Mouse (Mus musculus) heart, adult 2 months (tissue): ENCODE measurements around the gene Vmn1r56. TPM values are rescaled to one million over a fixed set of nuclear protein-coding genes. Genes with fewer than 3 reads are reported as not detected.
"Not testable (repeated sequence)": the region's sequence is repeated elsewhere in the genome, so short reads cannot be mapped to it uniquely, and the experiment has no call there.

ENCODE experiments used
- DNase-seq, 2 experiments: peaks; one replicate each; pipeline ENCODE4 v3.0.0; 2021
- H3K27ac ChIP-seq: fragments of 200-600 bp; 2 replicates; pipeline ENCODE4 v1.8.1; 2022
- H3K27me3 ChIP-seq: fragments of 200-500 bp; 2 replicates; pipeline ENCODE4 v1.6.1; 2012; ENCODE audit warnings: mild to moderate bottlenecking, low read length, inconsistent platforms, mixed read lengths; ENCODE audit not compliant: control insufficient read depth, insufficient read depth
- H3K36me3 ChIP-seq: fragments of 200-500 bp; 2 replicates; pipeline ENCODE4 v1.6.1; 2012; ENCODE audit warnings: low read length, inconsistent platforms; ENCODE audit not compliant: control insufficient read depth, insufficient read depth
- H3K4me1 ChIP-seq: fragments of 200-500 bp; 2 replicates; pipeline ENCODE4 v1.6.1; 2011; ENCODE audit warnings: low read length; ENCODE audit not compliant: control insufficient read depth, insufficient read depth
- H3K4me3 ChIP-seq: fragments of 200-600 bp; 2 replicates; pipeline ENCODE4 v1.8.1; 2022
- H3K79me2 ChIP-seq: fragments of 200-500 bp; replicated peaks from 2 replicates; pipeline ENCODE4 v1.6.1; 2012; ENCODE audit warnings: mild to moderate bottlenecking, inconsistent platforms, low read length, moderate library complexity, mixed read lengths; ENCODE audit not compliant: control insufficient read depth, insufficient read depth
- H3K9ac ChIP-seq: fragments of 200-500 bp; 2 replicates; pipeline ENCODE4 v1.6.1; 2012; ENCODE audit warnings: low read depth, mild to moderate bottlenecking, control low read depth, inconsistent platforms, low read length, mixed read lengths
- WGBS: fragments of 180-500 bp; shearing (Covaris S2); methylation state at CpG from one replicate; pipeline ENCODE4 v1.1.7; 2018; 5-methylcytosine and 5-hydroxymethylcytosine counted together
- intact Hi-C: fragments of 180-260 bp; cut with DNase I; formaldehyde crosslinking; loops from one replicate; pipeline ENCODE4 v1.15.1; 2025
- long read RNA-seq: library from polyadenylated mRNA; stranded (forward); transcript quantifications from one replicate; pipeline ENCODE4 v2.0.0, GENCODE M21; 2021
- polyA plus RNA-seq: library from polyadenylated mRNA; depleted of rRNA; stranded (reverse); fragments of >200 nt; gene quantifications from 2 replicates; pipeline ENCODE4 v1.2.3, GENCODE M21; 2012; rRNA removed
- total RNA-seq, 2 experiments: library from RNA; stranded (reverse); gene quantifications; 2 replicates each; pipeline ENCODE4 v1.2.3; 2021

Vmn1r56 gene
- total RNA-seq (not detected), polyA plus RNA-seq (not detected in 2 replicates)
- long read RNA-seq: 0 reads

DNA sequence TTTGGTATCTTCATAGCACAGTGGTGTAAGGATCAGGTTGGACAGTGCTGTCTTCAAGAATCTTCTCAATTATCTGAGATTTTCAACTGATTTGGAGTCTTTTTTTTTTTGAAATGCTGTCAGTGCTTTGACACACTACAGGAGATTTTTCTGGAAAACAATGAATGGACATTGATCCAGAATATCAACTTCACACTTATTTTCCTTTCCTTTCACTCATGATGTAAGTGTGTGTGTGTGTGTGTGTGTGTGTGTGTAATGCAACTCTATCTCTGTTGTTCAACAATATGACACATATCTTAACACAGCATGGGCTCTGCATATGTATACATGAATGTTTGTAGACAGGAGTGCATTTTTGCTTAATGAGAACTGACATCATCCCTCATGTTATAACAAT is at the start of gene Vmn1r56:
Gene Vmn1r56, minus strand, starts transcription at position 101 of the 400 bp plus-strand sequence.
- H3K36me3 ChIP-seq, intact Hi-C loops, H3K27me3 ChIP-seq, H3K79me2 ChIP-seq, H3K27ac ChIP-seq, H3K4me1 ChIP-seq, H3K4me3 ChIP-seq, DNase-seq, H3K9ac ChIP-seq: not testable (repeated sequence)

DNA sequence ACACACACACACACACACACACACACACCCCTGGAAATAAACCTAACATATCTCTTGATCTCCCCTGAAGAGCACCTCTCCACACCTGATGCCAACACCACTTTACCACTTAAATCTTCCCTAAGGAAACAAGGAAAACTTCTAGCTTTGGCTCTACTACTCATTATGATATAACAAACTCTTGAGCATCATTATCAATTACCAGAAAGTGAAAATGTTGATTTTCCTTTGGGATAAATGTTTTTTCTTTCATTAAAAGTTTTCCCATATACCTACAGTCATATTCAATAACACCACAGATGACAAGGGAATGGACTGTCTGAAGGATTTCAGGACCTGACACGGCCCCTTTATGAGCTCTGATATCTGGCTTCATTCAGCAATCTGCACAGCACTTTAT is 21.6 kb upstream of the Vmn1r56 start, which contains the start of gene Vmn1r57:
Gene Vmn1r57, plus strand, starts transcription at position 301 of the 400 bp plus-strand sequence.
- H3K4me1 ChIP-seq, H3K27ac ChIP-seq, H3K79me2 ChIP-seq, H3K4me3 ChIP-seq, H3K27me3 ChIP-seq, H3K9ac ChIP-seq, DNase-seq, intact Hi-C loops, H3K36me3 ChIP-seq: not testable (repeated sequence)
- 44% methylated on average over 1 of the region's 1 CpGs for WGBS

DNA sequence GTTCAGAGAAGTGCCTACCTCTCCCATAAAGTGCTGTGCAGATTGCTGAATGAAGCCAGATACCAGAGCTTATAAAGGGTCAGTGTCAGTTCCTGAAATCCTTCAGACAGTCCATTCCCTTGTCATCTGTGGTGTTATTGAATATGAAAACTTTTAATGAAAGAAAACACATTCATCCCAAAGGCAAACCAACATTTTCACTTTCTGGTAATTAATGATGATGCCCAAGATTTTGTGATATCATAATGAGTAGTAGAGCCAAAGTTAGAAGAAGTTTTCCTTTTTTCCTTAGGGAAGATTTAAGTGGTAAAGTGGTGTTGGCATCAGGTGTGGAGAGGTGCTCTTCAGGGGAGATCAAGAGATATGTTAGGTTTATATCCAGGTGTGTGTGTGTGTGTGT is 47.0 kb downstream of the Vmn1r56 start, which contains the start of gene Vmn1r55:
Gene Vmn1r55, minus strand, starts transcription at position 101 of the 400 bp plus-strand sequence.
- H3K27me3 ChIP-seq, H3K4me3 ChIP-seq, H3K9ac ChIP-seq, H3K4me1 ChIP-seq, H3K79me2 ChIP-seq, H3K27ac ChIP-seq, H3K36me3 ChIP-seq, DNase-seq, intact Hi-C loops: not testable (repeated sequence)

Other genes starting within 250 kb of the Vmn1r56 start
- 10 to 100 TPM; 26.5 to 35.6 TPM for gene Sbk2, start 232.3 kb downstream of the Vmn1r56 start, total RNA-seq
- 85.0 and 119 TPM in 2 replicates for gene Sbk2, start 232.3 kb downstream of the Vmn1r56 start, polyA plus RNA-seq
- gene Sbk3, start 225.6 kb downstream of the Vmn1r56 start, total RNA-seq: 10 to 100 TPM; 39.4 to 46.1 TPM
- 66.1 and 72.5 TPM in 2 replicates for gene Sbk3, start 225.6 kb downstream of the Vmn1r56 start, polyA plus RNA-seq
- 10 to 100 TPM; 12.3 to 14.0 TPM for gene Zfp579, start 200.6 kb downstream of the Vmn1r56 start, total RNA-seq
- 51.8 and 70.2 TPM in 2 replicates for gene Zfp579, start 200.6 kb downstream of the Vmn1r56 start, polyA plus RNA-seq
- gene Zfp524, start 182.3 kb downstream of the Vmn1r56 start, total RNA-seq: 1 to 10 TPM; 8.7 to 9.2 TPM
- gene Zfp524, start 182.3 kb downstream of the Vmn1r56 start, polyA plus RNA-seq: 14.7 and 17.7 TPM in 2 replicates
- gene Fiz1, start 182.1 kb downstream of the Vmn1r56 start, total RNA-seq: 10 to 100 TPM; 17.9 to 20.4 TPM
- gene Fiz1, start 182.1 kb downstream of the Vmn1r56 start, polyA plus RNA-seq: 18.2 and 20.4 TPM in 2 replicates
- gene Gm44973, start 181.3 kb downstream of the Vmn1r56 start, total RNA-seq: not detected
- not detected in 2 replicates for gene Gm44973, start 181.3 kb downstream of the Vmn1r56 start, polyA plus RNA-seq
- gene Zfp865, start 176.4 kb downstream of the Vmn1r56 start, total RNA-seq: 10 to 100 TPM; 13.8 to 13.9 TPM
- gene Zfp865, start 176.4 kb downstream of the Vmn1r56 start, polyA plus RNA-seq: 13.5 and 16.9 TPM in 2 replicates
- gene Ccdc106, start 176.2 kb downstream of the Vmn1r56 start, total RNA-seq: under 1 TPM in 1 of 2 experiments, not detected in 1; 0.25 TPM
- 0.53 TPM in 1 of 2 replicates, not detected in the other for gene Ccdc106, start 176.2 kb downstream of the Vmn1r56 start, polyA plus RNA-seq
- gene 4632433K11Rik, start 162.6 kb downstream of the Vmn1r56 start, total RNA-seq: not detected
- gene 4632433K11Rik, start 162.6 kb downstream of the Vmn1r56 start, polyA plus RNA-seq: not detected in 2 replicates
- 1 to 10 TPM; 5.0 to 5.6 TPM for gene Zfp784, start 158.3 kb downstream of the Vmn1r56 start, total RNA-seq
- 6.7 and 7.0 TPM in 2 replicates for gene Zfp784, start 158.3 kb downstream of the Vmn1r56 start, polyA plus RNA-seq
- 1 to 10 TPM; 3.4 to 4.4 TPM for gene Zfp580, start 145.2 kb downstream of the Vmn1r56 start, total RNA-seq
- gene Zfp580, start 145.2 kb downstream of the Vmn1r56 start, polyA plus RNA-seq: 7.4 and 12.7 TPM in 2 replicates
- gene U2af2, start 134.6 kb downstream of the Vmn1r56 start, total RNA-seq: 10 to 100 TPM; 65.6 to 68.5 TPM
- gene U2af2, start 134.6 kb downstream of the Vmn1r56 start, polyA plus RNA-seq: 84.4 and 118 TPM in 2 replicates
- gene Epn1, start 116.5 kb downstream of the Vmn1r56 start, total RNA-seq: 100 to 1,000 TPM; 160 to 192 TPM
- gene Epn1, start 116.5 kb downstream of the Vmn1r56 start, polyA plus RNA-seq: 174 and 181 TPM in 2 replicates
- not detected for gene Rfpl4, start 79.8 kb downstream of the Vmn1r56 start, total RNA-seq
- not detected in 2 replicates for gene Rfpl4, start 79.8 kb downstream of the Vmn1r56 start, polyA plus RNA-seq
- 1 to 10 TPM; 6.2 to 8.1 TPM for gene Rasl2-9, start 70.8 kb downstream of the Vmn1r56 start, total RNA-seq
- gene Rasl2-9, start 70.8 kb downstream of the Vmn1r56 start, polyA plus RNA-seq: 3.9 and 5.7 TPM in 2 replicates
- not detected for gene Vmn1r55, start 47.1 kb downstream of the Vmn1r56 start, total RNA-seq
- gene Vmn1r55, start 47.1 kb downstream of the Vmn1r56 start, polyA plus RNA-seq: not detected in 2 replicates
- gene Vmn1r57, start 21.7 kb upstream of the Vmn1r56 start, total RNA-seq: not detected
- gene Vmn1r57, start 21.7 kb upstream of the Vmn1r56 start, polyA plus RNA-seq: not detected in 2 replicates
- not detected for gene Gm5065, start 153.8 kb upstream of the Vmn1r56 start, total RNA-seq
- gene Gm5065, start 153.8 kb upstream of the Vmn1r56 start, polyA plus RNA-seq: not detected in 2 replicates
- gene Nlrp2, start 154.3 kb upstream of the Vmn1r56 start, total RNA-seq: not detected
- gene Nlrp2, start 154.3 kb upstream of the Vmn1r56 start, polyA plus RNA-seq: not detected in 2 replicates
- gene Vmn1r58, start 216.6 kb upstream of the Vmn1r56 start, total RNA-seq: not detected
- gene Vmn1r58, start 216.6 kb upstream of the Vmn1r56 start, polyA plus RNA-seq: not detected in 2 replicates